Mouse (Mus musculus) urinary bladder, postnatal 4 days (tissue): ENCODE measurements at regions not wholly inside any gene's neighbourhood (a gene's known extent, or its start where the extent isn't known, plus 50 kb on each side); places are given as distances from the start of the nearest gene placed in this dataset.

Source experiments
- DNase-seq, 2 experiments: peaks; one replicate each; pipeline ENCODE4 v3.0.0; 2021 to 2022; ENCODE audit warnings: low spot score in 2 of 2

GRCm38 (mm10) chr10:42094274-42095000 is 76.2 kb upstream of the Armc2 start:
- DNase-seq = peak in 1 of 2 experiments; percentile 50

- no peak for DNase-seq
Measured at GRCm38 (mm10) chr10:42093176-42093759, 75.0 kb upstream of the Armc2 start.

GRCm38 (mm10) chr10:42092500-42092899 is 74.3 kb upstream of the Armc2 start:
- DNase-seq = no peak

GRCm38 (mm10) chr10:42091546-42092168 is 73.4 kb upstream of the Armc2 start:
- DNase-seq = no peak

GRCm38 (mm10) chr10:42090806-42091205 is 72.6 kb upstream of the Armc2 start:
- DNase-seq = no peak

- DNase-seq = no peak
Measured at GRCm38 (mm10) chr10:42090147-42090546, 71.9 kb upstream of the Armc2 start.

- DNase-seq = no peak
Measured at GRCm38 (mm10) chr10:42089686-42090085, 71.4 kb upstream of the Armc2 start.

- DNase-seq = peak; percentile 73 to 80
Measured at GRCm38 (mm10) chr10:42089235-42089625, 71.0 kb upstream of the Armc2 start.

- no peak for DNase-seq
Measured at GRCm38 (mm10) chr10:42088570-42089234, 70.5 kb upstream of the Armc2 start.

GRCm38 (mm10) chr10:42087906-42088305 is 69.7 kb upstream of the Armc2 start:
- no peak for DNase-seq

GRCm38 (mm10) chr10:42086691-42087090 is 68.4 kb upstream of the Armc2 start:
- DNase-seq = no peak

GRCm38 (mm10) chr10:42085295-42085694 is 67.1 kb upstream of the Armc2 start:
- DNase-seq = no peak

GRCm38 (mm10) chr10:42082227-42082840 is 64.1 kb upstream of the Armc2 start:
- DNase-seq = no peak

GRCm38 (mm10) chr10:42079775-42080174 is 61.5 kb upstream of the Armc2 start:
- DNase-seq = no peak

GRCm38 (mm10) chr10:42076711-42077110 is 58.5 kb upstream of the Armc2 start:
- DNase-seq = no peak

GRCm38 (mm10) chr10:42075545-42075944 is 57.3 kb upstream of the Armc2 start:
- DNase-seq = no peak

GRCm38 (mm10) chr10:42072758-42073157 is 54.5 kb upstream of the Armc2 start:
- no peak for DNase-seq

GRCm38 (mm10) chr10:42072131-42072530 is 53.9 kb upstream of the Armc2 start:
- no peak for DNase-seq

GRCm38 (mm10) chr10:42071404-42072024 is 53.3 kb upstream of the Armc2 start:
- no peak for DNase-seq

- DNase-seq = no peak
Measured at GRCm38 (mm10) chr10:42070611-42071403, 52.6 kb upstream of the Armc2 start.

- DNase-seq = no peak
Measured at GRCm38 (mm10) chr10:42069751-42070150, 51.5 kb upstream of the Armc2 start.
